Mouse (Mus musculus): ENCODE data around the gene Cenpu.
A peak's percentile ranks its signal among the peaks of the same experiment; 100 is the strongest.

Gene Cenpu

DNA sequence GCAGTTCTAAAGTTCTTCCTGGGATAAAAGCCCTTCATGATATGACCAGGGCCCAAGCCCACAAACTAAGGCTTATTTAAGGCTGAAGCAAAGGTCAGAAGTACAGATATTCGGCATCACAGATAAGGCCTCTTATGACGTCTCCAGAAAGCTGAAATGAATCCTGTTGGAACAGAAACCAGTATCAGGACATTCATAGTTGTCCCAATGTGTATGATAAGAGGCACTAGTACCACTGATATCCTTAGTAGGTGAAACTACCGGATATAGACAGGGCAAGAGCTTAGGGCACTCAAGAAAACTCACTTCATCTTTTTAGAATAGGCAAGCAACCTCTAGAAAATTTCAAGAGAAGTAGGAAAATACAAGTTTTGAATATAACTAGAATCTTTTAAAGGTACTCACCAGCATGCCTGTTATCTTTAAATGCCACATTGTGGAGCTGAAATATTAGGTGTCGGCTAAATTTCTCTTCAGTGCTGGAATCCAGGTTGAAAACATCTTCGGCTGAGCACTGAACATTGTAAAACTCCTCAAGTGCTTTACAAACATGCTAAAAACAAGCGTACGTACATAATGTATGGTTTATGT lies 47.6 kb downstream of the Cenpu start:
- DNase-seq (ENCODE audit: low spot score in 2 of 2): no peak

DNA sequence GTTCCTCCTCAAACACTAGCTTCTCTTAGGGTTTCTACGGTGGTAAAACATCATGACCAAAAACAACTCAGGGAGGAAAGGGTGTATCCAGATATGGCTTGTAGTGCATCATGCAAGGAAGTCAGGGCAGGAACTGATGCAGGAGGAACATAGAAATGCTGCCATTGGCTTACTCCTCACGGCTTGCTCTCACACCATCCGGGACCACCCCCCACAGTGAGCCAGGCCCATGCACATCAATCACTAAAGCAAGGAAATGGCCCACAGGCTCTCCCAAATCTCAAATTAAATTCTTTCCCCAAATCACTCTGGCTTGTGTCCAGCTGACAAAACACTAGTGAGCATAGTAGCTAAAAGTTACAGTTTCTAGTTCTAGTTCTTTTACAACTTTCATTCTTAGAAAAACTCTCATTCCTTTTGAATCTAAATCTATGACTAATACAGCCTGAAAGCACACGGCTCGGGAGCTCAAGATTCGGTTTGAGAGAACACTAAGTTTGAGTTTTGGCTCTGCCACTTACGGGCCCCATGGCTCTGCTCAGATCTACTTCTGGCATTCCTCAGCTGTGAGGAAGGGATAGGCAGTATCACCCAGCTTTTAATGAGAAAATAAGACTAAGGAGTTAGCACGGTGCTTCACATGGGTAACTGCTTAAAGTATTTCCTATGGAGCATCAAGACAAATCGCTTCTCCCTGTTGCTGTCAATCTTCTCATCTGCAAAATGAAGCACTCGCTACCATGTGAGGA lies 49.3 kb downstream of the Cenpu start:
- no peak for DNase-seq (ENCODE audit: low spot score in 2 of 2)

DNA sequence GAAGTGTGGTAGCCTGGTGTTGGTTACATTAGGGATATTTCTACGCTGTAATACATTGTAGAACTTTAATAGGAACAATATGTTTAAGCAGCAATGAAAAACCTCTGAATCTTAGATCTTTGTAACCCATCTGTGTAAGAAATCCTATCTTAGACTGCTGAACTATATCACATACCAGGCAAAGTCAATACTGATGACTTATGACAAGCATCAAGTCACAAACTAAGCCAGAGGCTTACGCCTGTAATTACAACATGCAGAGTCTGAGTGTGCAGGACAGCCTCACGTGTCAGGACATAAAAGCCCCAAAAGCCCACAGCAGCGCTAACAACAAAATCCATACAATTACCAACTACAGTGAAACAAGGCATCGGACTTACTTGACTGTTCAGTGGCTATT lies 51.8 kb downstream of the Cenpu start:
- no peak for DNase-seq (ENCODE audit: low spot score in 2 of 2)

DNA sequence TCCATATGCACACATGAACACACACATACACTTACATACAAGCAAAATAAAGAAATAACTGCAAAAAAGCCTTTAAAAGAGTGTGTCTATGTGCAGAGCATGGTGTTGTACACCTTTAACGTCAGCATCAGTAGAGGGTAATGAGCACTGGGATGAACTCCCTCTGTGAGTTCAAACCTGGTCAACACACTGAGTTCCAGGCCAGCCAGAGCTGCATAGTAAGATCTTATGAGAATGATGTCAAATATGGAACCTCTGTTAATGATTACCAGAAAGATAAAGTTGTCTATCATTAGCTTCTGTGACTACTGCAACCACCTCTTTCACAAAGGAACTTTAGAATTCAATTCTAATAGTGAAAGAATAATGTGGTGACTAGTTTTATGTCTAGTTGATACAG lies 55.1 kb downstream of the Cenpu start:
- no peak for DNase-seq (ENCODE audit: low spot score in 2 of 2)

DNA sequence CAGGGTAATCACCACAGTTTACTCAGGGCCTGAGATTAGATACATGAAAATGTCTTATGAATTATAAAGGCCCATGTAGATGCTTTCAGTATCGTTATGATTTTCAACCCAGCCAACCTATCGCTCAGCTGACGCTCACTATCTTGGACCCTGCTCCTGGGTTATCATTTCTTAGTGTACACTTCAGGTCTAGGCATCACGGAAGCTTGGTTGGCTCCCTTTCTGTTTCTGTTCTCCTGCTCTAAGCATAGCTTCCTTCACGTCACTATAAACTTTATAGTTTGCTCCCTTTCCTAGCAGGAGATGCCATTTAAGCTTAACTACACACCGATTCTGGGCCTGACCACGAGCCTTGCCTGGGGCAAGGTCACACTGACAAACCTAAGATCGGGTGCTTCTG lies 59.7 kb downstream of the Cenpu start:
- DNase-seq (ENCODE audit: low spot score in 2 of 2): no peak

DNA sequence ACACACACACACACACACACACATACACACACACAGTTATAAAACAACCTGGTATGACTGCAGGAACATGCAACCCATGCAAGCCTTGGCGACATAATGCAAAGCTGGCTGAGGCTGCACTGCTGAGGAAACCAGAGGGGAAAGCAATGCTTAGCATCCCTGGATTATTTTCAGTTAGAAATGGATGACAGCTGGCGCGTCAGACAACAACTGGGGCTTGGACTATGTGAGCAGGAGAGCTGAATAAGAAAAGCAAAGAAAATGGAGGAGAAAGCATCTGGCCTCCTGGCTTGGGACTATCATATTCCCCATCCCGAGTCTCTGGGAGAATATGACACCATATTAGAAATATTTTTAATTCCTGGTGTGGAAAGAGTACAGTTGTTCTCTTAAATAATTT lies 61.1 kb downstream of the Cenpu start:
- no peak for DNase-seq (ENCODE audit: low spot score in 2 of 2)

DNA sequence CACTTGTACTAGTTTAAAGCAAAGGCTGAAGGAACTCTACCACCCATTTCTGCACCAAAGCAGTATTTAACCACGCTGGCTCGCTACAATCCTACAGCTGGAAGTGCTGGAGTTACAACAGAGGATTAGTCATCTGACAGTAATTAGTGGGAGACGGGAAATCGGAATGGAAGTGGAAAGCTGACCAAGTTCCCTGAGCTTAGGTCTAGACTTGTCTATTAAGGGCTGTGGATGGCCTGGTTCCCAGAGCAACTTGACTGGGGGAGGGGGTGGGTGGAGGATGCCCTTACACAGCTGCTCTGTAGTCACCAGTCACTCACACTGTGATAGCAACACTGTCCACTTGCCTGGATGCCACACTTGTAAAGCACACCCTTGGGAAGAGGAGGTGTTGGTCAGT lies 61.5 kb downstream of the Cenpu start:
- DNase-seq (ENCODE audit: low spot score in 2 of 2): no peak

DNA sequence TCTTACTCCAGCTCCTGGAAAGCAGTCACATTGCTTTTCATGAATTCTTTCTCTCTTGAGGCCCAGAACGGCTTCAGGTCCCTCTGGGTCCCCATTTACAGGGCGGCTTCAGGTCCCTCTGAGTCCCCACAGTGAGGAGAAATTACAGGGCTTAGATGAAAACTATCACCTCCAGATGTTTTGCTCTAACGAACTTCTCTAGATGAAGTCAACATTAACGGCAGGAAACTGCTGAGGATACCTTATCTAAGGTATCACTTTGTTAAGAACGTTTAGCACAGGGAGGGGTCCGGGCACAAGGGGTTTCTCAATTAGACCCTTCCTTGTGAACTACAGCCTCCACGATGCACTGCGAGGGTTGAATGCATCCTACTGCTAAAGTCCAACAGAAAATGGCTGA lies 64.1 kb downstream of the Cenpu start:
- no peak for DNase-seq (ENCODE audit: low spot score in 2 of 2)

DNA sequence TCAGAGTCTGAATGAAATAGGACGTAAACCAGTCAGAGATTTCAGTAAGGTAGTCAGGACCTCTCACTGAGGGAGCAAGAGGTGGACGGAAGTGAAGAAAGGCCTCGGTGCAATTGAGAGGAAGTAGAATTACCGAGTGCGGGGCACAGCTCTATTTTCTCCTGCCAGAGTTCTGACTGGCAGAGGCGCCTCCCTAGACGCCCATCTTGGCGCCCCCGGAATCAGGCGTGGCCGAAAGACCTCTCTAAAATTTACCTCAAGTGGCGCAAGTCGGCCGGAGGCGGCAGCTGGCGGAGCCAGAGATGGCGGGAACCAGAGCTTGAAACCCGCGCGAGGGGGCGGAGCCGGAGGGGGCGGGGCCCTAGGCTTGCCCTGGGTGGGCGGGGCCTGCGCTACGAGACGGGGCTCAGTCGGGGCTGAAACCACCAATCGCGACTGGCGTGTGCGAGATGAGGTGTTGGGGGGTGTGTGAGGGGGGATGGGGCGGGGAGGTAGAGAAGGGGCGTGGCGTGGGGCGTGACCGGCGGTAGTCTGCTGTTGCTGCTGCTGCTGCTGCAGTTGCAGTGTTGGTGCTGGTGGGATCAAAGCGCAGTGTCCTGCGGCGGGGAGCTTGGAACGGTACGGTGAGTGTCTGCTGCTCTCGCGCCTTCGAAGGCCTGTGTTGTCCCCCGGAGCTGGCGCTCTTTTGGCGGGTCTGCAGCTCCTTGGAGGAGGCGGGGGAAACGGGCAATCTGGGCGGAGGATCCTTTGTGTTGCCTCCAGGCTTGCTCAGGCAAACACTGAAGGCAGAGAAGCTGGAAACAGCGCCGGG lies 65.3 kb downstream of the Cenpu start, which contains the start of the genes Primpol and Casp3:
TSS of gene Primpol (minus strand) at position 334 of the 811 bp plus-strand sequence.
TSS of gene Casp3 (plus strand) at position 413 of the 811 bp plus-strand sequence.
- DNase-seq (ENCODE audit: low spot score in 2 of 2): peak; percentile 95 to 96

DNA sequence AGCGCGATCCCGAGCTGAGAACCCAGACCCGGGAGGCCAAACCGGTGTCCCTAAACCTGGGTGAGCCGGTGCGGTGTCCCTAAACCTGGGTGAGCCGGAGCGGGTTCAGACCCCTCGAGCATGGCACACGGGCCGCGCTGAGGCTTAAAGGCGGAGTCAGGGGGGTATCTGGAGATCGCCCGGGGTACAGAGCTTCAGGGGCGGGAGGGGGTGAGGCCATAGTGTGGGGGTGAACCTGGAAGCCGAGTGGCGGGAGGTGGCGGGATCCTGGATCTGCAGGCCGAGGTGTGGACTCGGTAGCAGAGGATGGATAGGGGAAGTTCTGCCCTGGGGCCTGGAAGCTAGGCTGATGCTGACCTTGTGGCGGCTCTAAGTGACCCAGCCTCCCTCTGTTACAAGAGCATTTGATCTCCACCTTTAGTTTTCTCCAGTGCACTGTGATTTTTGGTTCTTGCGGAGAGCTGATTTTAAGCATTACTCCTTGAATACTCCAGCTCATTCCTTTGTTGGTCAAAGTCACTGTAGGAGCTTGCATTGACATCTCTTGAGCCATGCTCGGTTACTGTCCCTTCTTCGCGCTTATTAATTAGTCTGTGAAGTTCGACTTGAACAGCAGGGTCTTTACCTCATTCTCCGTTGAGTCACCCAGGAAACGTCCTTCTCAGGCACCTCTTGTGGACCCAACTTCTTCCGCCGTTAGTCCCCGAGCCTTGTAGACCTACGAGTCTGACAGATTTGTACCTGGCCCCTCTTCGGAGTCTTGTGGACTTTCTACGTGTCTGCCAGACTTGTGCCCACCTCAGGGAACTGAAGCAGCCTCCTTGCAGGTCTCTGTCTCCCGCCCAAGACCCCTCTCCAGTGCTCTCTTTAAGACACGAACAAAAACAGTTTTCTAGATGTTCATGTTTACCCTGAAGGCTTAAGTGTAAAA lies 66.1 kb downstream of the Cenpu start:
- no peak for DNase-seq (ENCODE audit: low spot score in 2 of 2)

DNA sequence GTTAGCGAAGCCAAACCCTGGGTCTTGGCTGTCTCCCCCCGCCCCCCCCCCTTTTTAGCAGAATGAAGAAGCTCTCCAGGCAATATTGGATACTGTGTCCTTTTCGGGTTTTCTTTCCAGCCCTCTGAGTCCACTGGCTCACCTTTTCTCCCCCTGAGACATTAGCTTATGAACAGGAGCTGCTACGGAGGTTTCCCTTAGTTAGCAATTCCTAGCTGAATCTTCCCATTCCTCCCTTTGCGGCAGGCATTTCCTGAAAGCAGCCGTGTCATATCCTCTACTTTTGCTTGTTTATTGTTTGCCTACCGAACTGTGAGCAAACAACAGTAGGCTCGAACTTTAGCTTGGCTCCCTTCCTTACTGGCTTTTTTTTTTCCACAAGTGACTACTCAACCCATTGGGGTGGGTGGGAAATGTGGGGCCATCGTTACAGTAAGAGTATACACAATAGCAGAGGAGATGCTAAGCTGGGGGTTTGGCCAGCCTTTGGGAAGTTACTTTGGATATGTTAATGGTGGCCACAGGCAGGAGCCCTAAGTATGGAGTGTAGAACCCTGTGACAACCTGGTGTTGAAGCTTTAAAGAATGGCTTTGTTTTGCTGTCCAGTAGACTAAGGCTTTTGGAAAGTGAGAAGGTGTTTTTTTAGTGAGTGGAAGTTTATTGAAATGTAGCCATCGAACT lies 67.0 kb downstream of the Cenpu start:
- no peak for DNase-seq (ENCODE audit: low spot score in 2 of 2)

DNA sequence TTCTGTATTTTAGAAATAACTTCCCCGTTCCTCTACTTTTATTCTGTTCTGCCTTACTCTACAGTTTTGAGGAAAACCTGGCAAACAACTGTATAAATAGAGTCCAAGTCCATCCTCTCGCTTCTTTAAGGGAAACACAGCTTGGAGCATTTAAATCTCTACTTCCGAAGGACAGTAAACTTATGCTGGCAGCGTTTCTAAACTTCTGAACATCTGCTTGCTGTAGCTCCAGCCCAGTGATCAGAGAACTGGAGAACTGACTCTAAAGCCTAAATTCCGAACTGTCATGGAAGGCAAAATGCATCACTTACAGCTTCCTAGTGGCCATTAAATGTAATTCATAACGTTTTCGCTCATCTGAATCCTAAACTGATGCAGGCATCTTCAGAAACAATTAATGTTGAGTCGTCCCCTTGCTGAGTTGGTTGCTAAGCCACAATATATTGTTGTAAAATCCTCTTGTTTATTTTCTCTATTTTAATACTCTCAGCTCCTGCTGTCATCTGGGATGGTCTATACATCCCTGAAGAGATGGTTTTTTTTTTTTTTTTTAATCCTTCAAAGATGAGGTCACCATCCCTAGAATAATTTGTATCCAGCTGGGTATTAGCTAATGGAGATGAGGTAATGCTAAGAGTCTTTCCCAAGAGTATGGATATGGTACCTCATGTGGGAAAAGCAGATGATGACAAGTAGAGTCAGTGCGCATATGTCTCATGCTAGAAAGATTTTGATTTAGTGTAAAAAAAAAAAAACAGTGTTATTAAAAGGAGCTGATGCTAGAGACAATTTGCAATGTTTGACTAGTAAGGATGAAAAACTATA lies 70.8 kb downstream of the Cenpu start:
- no peak for DNase-seq (ENCODE audit: low spot score in 2 of 2)

DNA sequence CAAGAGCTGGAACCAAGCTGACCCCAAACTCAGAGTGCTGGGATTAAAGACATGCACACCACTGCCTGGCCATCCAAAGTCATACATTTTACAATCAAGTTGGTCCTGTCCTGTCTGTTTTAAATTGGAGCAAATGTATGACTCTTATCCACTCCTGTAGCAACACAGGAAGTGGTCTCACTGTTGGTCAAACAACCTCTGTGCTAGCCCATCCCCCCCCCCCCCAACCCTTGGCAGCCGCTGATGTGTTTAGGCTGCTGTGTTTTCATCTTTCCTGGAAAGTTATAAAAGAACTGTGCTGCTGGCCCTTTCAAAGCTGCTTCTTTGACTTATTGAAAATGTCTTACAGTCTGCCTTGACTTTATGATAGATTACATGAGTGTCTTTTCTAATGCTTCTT lies 73.3 kb downstream of the Cenpu start:
- DNase-seq (ENCODE audit: low spot score in 2 of 2): no peak

DNA sequence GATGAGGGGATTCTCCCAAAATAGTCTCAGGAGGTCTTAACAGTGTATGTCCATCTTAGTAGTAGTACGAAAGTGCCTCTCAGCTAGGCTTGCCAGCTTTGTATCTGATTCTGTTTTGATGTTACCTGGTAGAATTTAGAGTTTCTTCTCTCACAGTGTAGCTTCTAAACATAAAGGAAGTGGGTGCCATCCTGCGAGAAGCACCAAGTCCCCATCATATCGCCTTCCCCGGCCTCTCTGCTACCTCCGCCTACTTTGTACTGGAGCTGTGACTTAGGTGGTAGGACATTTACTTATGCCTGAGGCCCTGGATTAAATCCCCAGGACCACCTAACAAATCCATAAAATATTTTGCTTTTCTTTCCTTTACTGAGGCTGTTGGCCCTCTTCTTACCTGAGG lies 74.8 kb downstream of the Cenpu start:
- no peak for DNase-seq (ENCODE audit: low spot score in 2 of 2)

DNA sequence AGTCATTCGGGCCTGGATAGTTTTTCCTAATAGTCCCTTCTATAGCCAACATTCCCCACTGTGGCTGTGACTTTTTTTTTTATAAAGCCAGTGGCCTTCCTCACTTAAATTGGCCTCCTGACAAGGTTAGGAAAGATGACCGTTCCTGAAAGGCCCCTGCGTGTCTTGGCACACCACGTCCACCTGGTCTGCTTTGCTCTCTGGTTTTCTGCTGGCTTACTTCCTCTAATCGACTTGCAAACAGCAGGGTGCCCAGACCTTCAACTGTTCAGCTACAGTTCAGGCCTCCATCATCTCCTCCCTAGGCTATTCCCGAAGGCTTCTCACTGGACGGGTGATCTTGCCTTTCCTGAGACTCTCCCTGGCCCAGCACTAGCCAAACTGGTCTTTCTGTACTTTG lies 76.1 kb downstream of the Cenpu start:
- DNase-seq (ENCODE audit: low spot score in 2 of 2): no peak

DNA sequence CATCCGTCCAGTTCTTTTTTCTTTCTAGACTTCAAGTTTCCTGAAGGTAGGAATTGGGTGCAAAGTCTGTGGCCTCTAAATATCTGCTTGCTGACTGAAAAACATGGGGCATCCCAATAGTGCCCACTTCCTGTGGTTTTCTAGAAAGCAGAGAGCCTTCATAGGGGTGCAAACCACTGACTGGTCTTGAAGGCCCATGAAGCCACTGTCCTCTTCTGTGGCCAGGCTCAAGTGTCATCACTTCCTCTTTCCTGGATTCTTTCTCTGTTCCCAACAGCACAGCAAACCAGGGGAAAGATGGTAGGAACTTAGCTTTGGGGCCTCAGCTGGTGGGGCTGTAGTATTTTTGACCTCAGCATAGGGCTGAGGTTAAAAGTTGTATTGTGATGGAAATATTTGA lies 76.8 kb downstream of the Cenpu start:
- DNase-seq (ENCODE audit: low spot score in 2 of 2): no peak

Data from urinary bladder, postnatal 4 days (tissue).